Mouse (Mus musculus) MEL (cell line): Measurements from ENCODE around the gene Cacna1c. TPM values are rescaled to one million over a fixed set of nuclear protein-coding genes. Genes with fewer than 3 reads are reported as not detected.

Experiments used
- DNase-seq: peaks from one replicate; pipeline ENCODE4 v3.0.0; 2011; ENCODE audit warnings: low read depth, low spot score
- H3K27ac ChIP-seq: 2 replicates; pipeline ENCODE4 v1.5.1; 2012; ENCODE audit warnings: low read depth, mild to moderate bottlenecking, control low read depth, low read length, moderate library complexity; ENCODE audit not compliant: control insufficient read depth
- H3K27me3 ChIP-seq, 2 experiments: fragments of 150-350 bp in 1 of 2; sonication (generic) in 1 of 2; 2 replicates each; pipeline ENCODE4 v1.6.1; 2012; ENCODE audit warnings: low read length in 2 of 2, mild to moderate bottlenecking in 2 of 2, improper control_type of control experiment in 1 of 2, moderate library complexity in 1 of 2; ENCODE audit not compliant: insufficient read depth in 2 of 2, control insufficient read depth in 1 of 2
- H3K36me3 ChIP-seq, 2 experiments: 2 replicates each; pipeline ENCODE4 v1.6.1; 2012 to 2014; ENCODE audit warnings: low read length in 2 of 2, improper control_type of control experiment in 1 of 2, inconsistent platforms in 1 of 2, mild to moderate bottlenecking in 1 of 2; ENCODE audit not compliant: insufficient read depth in 2 of 2, control insufficient read depth in 1 of 2
- H3K4me1 ChIP-seq, 2 experiments: fragments of 150-350 bp in 1 of 2; sonication (generic) in 1 of 2; 2 replicates each; pipeline ENCODE4 v1.6.1; 2012; ENCODE audit warnings: low read length in 2 of 2, improper control_type of control experiment in 1 of 2, mild to moderate bottlenecking in 1 of 2; ENCODE audit not compliant: insufficient read depth in 2 of 2, control insufficient read depth in 1 of 2
- H3K4me3 ChIP-seq, 2 experiments: fragments of 150-350 bp in 1 of 2; sonication (generic) in 1 of 2; 2 replicates each; pipeline ENCODE4 v1.5.1; 2012; ENCODE audit warnings: low read depth in 2 of 2, low read length in 2 of 2, mild to moderate bottlenecking in 2 of 2, moderate library complexity in 2 of 2, control low read depth in 1 of 2, improper control_type of control experiment in 1 of 2; ENCODE audit not compliant: control insufficient read depth in 1 of 2, insufficient read depth in 1 of 2
- H3K79me2 ChIP-seq: 2 replicates; pipeline ENCODE4 v1.6.1; 2012; ENCODE audit warnings: mild to moderate bottlenecking, low read length, moderate library complexity; ENCODE audit not compliant: control insufficient read depth, poor library complexity, insufficient read depth
- H3K9ac ChIP-seq: 2 replicates; pipeline ENCODE4 v1.6.1; 2012; ENCODE audit warnings: low read depth, mild to moderate bottlenecking, control low read depth, low read length, moderate library complexity; ENCODE audit not compliant: control insufficient read depth, poor library complexity, severe bottlenecking
- H3K9me3 ChIP-seq: fragments of 150-350 bp; sonication (generic); replicated peaks from 2 replicates; pipeline ENCODE4 v1.6.1; 2012; ENCODE audit warnings: mild to moderate bottlenecking, low read length, improper control_type of control experiment, moderate library complexity; ENCODE audit not compliant: insufficient read depth
- CHD1 ChIP-seq: IDR thresholded peaks from 2 replicates; pipeline ENCODE4 v1.6.1; 2012; ENCODE audit warnings: low read depth, mild to moderate bottlenecking, inconsistent platforms, low read length, improper control_type of control experiment
- CHD2 ChIP-seq: IDR thresholded peaks from 2 replicates; pipeline ENCODE4 v1.6.1; 2011; ENCODE audit warnings: low read length, improper control_type of control experiment
- E2F4 ChIP-seq: IDR thresholded peaks from 2 replicates; pipeline ENCODE4 v1.6.1; 2011; ENCODE audit warnings: low read depth, low read length, improper control_type of control experiment, borderline replicate concordance
- ELF1 ChIP-seq: IDR thresholded peaks from 2 replicates; pipeline ENCODE4 v1.6.1; 2014; ENCODE audit warnings: low read depth, mild to moderate bottlenecking, inconsistent platforms, low read length, improper control_type of control experiment, moderate library complexity
- ETS1 ChIP-seq: IDR thresholded peaks from 2 replicates; pipeline ENCODE4 v1.6.1; 2012; ENCODE audit warnings: low read depth, mild to moderate bottlenecking, inconsistent platforms, low read length, improper control_type of control experiment, moderate library complexity
- GABPA ChIP-seq: IDR thresholded peaks from 2 replicates; pipeline ENCODE4 v1.6.1; 2012; ENCODE audit warnings: low read depth, mild to moderate bottlenecking, inconsistent platforms, low read length, improper control_type of control experiment, moderate library complexity
- MXI1 ChIP-seq: IDR thresholded peaks from 2 replicates; pipeline ENCODE4 v1.6.1; 2011; ENCODE audit warnings: mild to moderate bottlenecking, low read depth, low read length, improper control_type of control experiment
- MYB ChIP-seq: IDR thresholded peaks from 2 replicates; pipeline ENCODE4 v1.6.1; 2011; ENCODE audit warnings: mild to moderate bottlenecking, low read depth, low read length, improper control_type of control experiment
- NELFE ChIP-seq: IDR thresholded peaks from 2 replicates; pipeline ENCODE4 v1.6.1; 2011; ENCODE audit warnings: low read depth, low read length, improper control_type of control experiment
- POLR2A ChIP-seq, 2 experiments: IDR thresholded peaks; 2 replicates each; pipeline ENCODE4 v1.6.1; 2011 to 2012; ENCODE audit warnings: low read length in 2 of 2, mild to moderate bottlenecking in 2 of 2, control low read depth in 1 of 2, improper control_type of control experiment in 1 of 2, low read depth in 1 of 2, moderate library complexity in 1 of 2; ENCODE audit not compliant: control insufficient read depth in 1 of 2, insufficient read depth in 1 of 2, poor library complexity in 1 of 2
- POLR2AphosphoS2 ChIP-seq: IDR thresholded peaks from 2 replicates; pipeline ENCODE4 v1.6.1; 2011; ENCODE audit warnings: low read length, improper control_type of control experiment
- RAD21 ChIP-seq: IDR thresholded peaks from 2 replicates; pipeline ENCODE4 v1.6.1; 2011; ENCODE audit warnings: mild to moderate bottlenecking, low read depth, low read length, improper control_type of control experiment
- RCOR1 ChIP-seq: IDR thresholded peaks from 2 replicates; pipeline ENCODE4 v1.6.1; 2012; ENCODE audit warnings: low read depth, mild to moderate bottlenecking, inconsistent platforms, low read length, improper control_type of control experiment
- SIN3A ChIP-seq: IDR thresholded peaks from 2 replicates; pipeline ENCODE4 v1.6.1; 2012; ENCODE audit warnings: low read length, improper control_type of control experiment, inconsistent platforms
- TBP ChIP-seq: IDR thresholded peaks from 2 replicates; pipeline ENCODE4 v1.8.0; 2011; ENCODE audit warnings: low read depth, low read length, improper control_type of control experiment
- TCF12 ChIP-seq: IDR thresholded peaks from 2 replicates; pipeline ENCODE4 v1.6.1; 2014; ENCODE audit warnings: low read depth, mild to moderate bottlenecking, inconsistent platforms, low read length, improper control_type of control experiment, moderate library complexity
- USF1 ChIP-seq: IDR thresholded peaks from 2 replicates; pipeline ENCODE4 v1.6.1; 2014; ENCODE audit warnings: low read depth, mild to moderate bottlenecking, inconsistent platforms, low read length, improper control_type of control experiment, moderate library complexity
- USF2 ChIP-seq, 2 experiments: IDR thresholded peaks; 2 replicates each; pipeline ENCODE4 v1.6.1; 2011 to 2012; ENCODE audit warnings: improper control_type of control experiment in 2 of 2, low read length in 2 of 2, borderline replicate concordance in 1 of 2, inconsistent platforms in 1 of 2, low read depth in 1 of 2, mild to moderate bottlenecking in 1 of 2; ENCODE audit not compliant: insufficient read depth in 1 of 2
- ZKSCAN1 ChIP-seq: IDR thresholded peaks from 2 replicates; pipeline ENCODE4 v1.6.1; 2012; ENCODE audit warnings: low read depth, mild to moderate bottlenecking, inconsistent platforms, low read length, improper control_type of control experiment, moderate library complexity
- ZMIZ1 ChIP-seq: IDR thresholded peaks from 2 replicates; pipeline ENCODE4 v1.6.1; 2012; ENCODE audit warnings: low read depth, mild to moderate bottlenecking, inconsistent platforms, low read length, improper control_type of control experiment, moderate library complexity
- ZNF384 ChIP-seq: IDR thresholded peaks from 2 replicates; pipeline ENCODE4 v1.6.1; 2012; ENCODE audit warnings: low read depth, mild to moderate bottlenecking, inconsistent platforms, low read length, improper control_type of control experiment
- polyA plus RNA-seq, 2 experiments: library from polyadenylated mRNA; stranded (reverse) in 1 of 2; unstranded in 1 of 2; fragments of >175 nt in 1 of 2; fragments of >200 nt in 1 of 2; gene quantifications; 2 replicates each; pipeline versions ENCODE4 v1.2.1 to v1.2.4; 2012; ENCODE audit warnings: low replicate concordance in 2 of 2, low read depth in 1 of 2; ENCODE audit not compliant: insufficient read length in 2 of 2, insufficient read depth in 1 of 2, missing spikeins in 1 of 2
- total RNA-seq: library from RNA; depleted of rRNA; stranded (reverse); fragments of 300-350 nt; gene quantifications from 2 replicates; pipeline ENCODE4 v1.2.3, GENCODE M21; 2012

The Cacna1c gene
- total and polyA plus RNA-seq, 3 experiments: 3.4 to 4.4 TPM; not detected in 1

DNA sequence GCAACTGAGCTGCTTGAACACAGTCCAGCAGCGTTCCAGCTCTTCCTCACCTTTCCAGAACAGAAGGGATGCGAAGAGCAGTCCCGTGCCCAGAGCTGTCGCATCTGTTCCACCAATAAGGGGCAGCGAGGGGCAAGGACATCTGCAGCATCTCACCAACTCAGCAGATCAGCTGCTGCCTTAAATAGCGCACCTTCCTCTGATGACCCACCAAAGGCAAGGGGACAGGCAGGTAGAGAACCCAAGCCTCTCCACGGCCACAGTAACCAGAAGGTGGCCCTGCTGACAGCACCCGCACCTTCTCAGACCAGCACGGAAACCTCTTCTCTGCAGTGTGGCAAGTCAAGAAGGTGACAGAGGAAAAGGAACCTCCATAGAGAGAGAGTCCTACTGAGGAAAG, 131.8 kb downstream of the Cacna1c start:
- H3K9me3 ChIP-seq: no peaks in the 10 kb centered on the region
- H3K79me2 ChIP-seq: no peaks in the 10 kb centered on the region
- no peak overlapping the region for H3K9ac ChIP-seq
- DNase-seq: no peak
- H3K4me3 ChIP-seq: no peak overlapping the region
- TF ChIP-seq TCF12 (no peak), CHD1 (no peak), ZNF384 (no peak), ZKSCAN1 (no peak), ETS1 (no peak), MYB (no peak), SIN3A (no peak), TBP (no peak), CHD2 (no peak), POLR2A (IDR thresholded peaks at IDR 0.05; ENCODE audit: control insufficient read depth in 1 of 2, insufficient read depth in 1 of 2, low read depth in 1 of 2, low read length in 2 of 2, poor library complexity in 1 of 2) (no peak), RAD21 (no peak), ZMIZ1 (no peak), USF1 (no peak), ELF1 (no peak), NELFE (no peak), POLR2AphosphoS2 (no peak), GABPA (no peak), MXI1 (no peak), RCOR1 (no peak), USF2 (IDR thresholded peaks at IDR 0.05; ENCODE audit: borderline replicate concordance in 1 of 2, insufficient read depth in 1 of 2, low read depth in 1 of 2, low read length in 2 of 2) (no peak)
- peaks cover 0 to 10% of the 10 kb centered on the region in 2 experiments for H3K27me3 ChIP-seq
- H3K4me1 ChIP-seq: no peaks in the 10 kb centered on the region
- no peaks in the 10 kb centered on the region for H3K36me3 ChIP-seq
- H3K27ac ChIP-seq: no peak overlapping the region

DNA sequence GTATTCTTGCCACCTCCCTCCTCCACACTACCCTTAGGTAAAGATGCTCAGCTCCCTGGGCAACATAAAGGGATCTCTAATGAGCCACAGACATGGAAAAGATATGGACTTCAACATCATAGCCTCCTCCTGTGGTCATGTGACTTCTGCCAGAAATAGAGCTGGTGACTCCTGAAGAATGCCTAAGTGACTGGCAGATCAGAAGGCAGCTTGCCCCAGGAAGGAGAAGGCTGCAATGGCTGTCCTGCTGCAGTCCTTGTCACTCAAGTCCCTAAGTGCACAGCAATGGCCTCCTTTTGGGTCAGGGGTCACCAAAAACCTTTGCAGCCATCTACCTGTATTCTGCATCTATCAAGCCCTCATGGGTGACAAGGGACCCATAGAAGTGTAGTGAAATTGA, 133.5 kb downstream of the Cacna1c start:
- Histone ChIP-seq H3K9me3 (no peaks in the 10 kb centered on the region), H3K27me3 (peaks cover 0 to 4% of the 10 kb centered on the region in 2 experiments; a peak in 3 of 4 replicates), H3K9ac (no peak overlapping the region), H3K27ac (no peak overlapping the region), H3K4me1 (no peaks in the 10 kb centered on the region), H3K79me2 (no peaks in the 10 kb centered on the region)
- TF ChIP-seq NELFE (no peak), E2F4 (no peak), TBP (no peak)
- TF ChIP-seq, all 39 proteins: peak for 0
- H3K4me3 ChIP-seq: no peak overlapping the region
- DNase-seq: no peak
- H3K36me3 ChIP-seq: no peaks in the 10 kb centered on the region
